Mouse (Mus musculus): ENCODE data around the gene Rasip1.

DNA sequence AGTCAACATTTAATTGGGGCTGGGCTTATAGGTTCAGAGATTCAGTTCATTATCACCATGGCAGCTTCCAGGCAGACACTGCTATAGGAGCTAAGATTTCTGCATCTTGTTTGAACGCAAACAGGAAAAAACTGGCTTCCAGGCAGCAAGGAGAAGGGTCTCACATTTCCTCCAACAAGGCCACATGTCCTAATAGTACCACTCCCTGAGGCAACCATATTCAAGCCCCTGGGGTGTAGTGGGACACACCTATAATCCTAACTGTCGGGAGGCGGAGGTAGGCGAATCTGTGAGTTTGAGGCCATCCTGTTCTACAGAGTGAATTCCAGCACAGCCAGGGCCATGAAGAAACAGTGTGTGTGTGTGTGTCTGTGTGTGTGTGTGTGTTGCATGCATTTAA is 32.1 kb upstream of the Rasip1 start:
- no peak for TF ChIP-seq POLR2A (IDR thresholded peaks at IDR 0.05; ENCODE audit: low read depth, low read length)
- TF ChIP-seq CTCF (IDR thresholded peaks at IDR 0.05; ENCODE audit: extremely low read depth, insufficient read length, insufficient replicate concordance, low read depth, low read length), result no peak

All from small intestine, adult 2 months (tissue).